Mouse (Mus musculus): ENCODE measurements around the gene Tcp10a.
"Not testable (repeated sequence)": the region's sequence is repeated elsewhere in the genome, so short reads cannot be mapped to it uniquely, and the experiment has no call there.

The Tcp10a gene

GRCm38 (mm10) chr17:7324346-7324745 lies at the start of gene Tcp10a:
Tcp10a (plus strand) TSS chr17:7324646.
- DNase-seq (ENCODE audit: low read depth, low spot score): not testable (repeated sequence)

GRCm38 (mm10) chr17:7278702-7279242 lies 45.7 kb upstream of the Tcp10a start:
- no peak for DNase-seq (ENCODE audit: low read depth, low spot score)

- no peak for DNase-seq (ENCODE audit: low read depth, low spot score)
Observed at GRCm38 (mm10) chr17:7279251-7279650, 45.2 kb upstream of the Tcp10a start.

- no peak for DNase-seq (ENCODE audit: low read depth, low spot score)
Observed at GRCm38 (mm10) chr17:7284297-7284910, 40.0 kb upstream of the Tcp10a start.

- DNase-seq (ENCODE audit: low read depth, low spot score): no peak
Observed at GRCm38 (mm10) chr17:7285292-7285691, 39.2 kb upstream of the Tcp10a start.

GRCm38 (mm10) chr17:7286422-7287050 lies 37.9 kb upstream of the Tcp10a start:
- DNase-seq (ENCODE audit: low read depth, low spot score): no peak

- no peak for DNase-seq (ENCODE audit: low read depth, low spot score)
Observed at GRCm38 (mm10) chr17:7292012-7292684, 32.3 kb upstream of the Tcp10a start.

GRCm38 (mm10) chr17:7306278-7307196 lies 17.9 kb upstream of the Tcp10a start:
- not testable (repeated sequence) for DNase-seq (ENCODE audit: low read depth, low spot score)

- DNase-seq (ENCODE audit: low read depth, low spot score): not testable (repeated sequence)
Observed at GRCm38 (mm10) chr17:7315693-7316382, 8.6 kb upstream of the Tcp10a start.

- not testable (repeated sequence) for DNase-seq (ENCODE audit: low read depth, low spot score)
Observed at GRCm38 (mm10) chr17:7319789-7320188, 4.7 kb upstream of the Tcp10a start.

- DNase-seq (ENCODE audit: low read depth, low spot score): not testable (repeated sequence)
Observed at GRCm38 (mm10) chr17:7326415-7326814, 2.0 kb downstream of the Tcp10a start.

GRCm38 (mm10) chr17:7332745-7333144 lies 8.3 kb downstream of the Tcp10a start:
- not testable (repeated sequence) for DNase-seq (ENCODE audit: low read depth, low spot score)

- not testable (repeated sequence) for DNase-seq (ENCODE audit: low read depth, low spot score)
Observed at GRCm38 (mm10) chr17:7337381-7337780, 12.9 kb downstream of the Tcp10a start.

GRCm38 (mm10) chr17:7348765-7349164 lies 24.3 kb downstream of the Tcp10a start:
- not testable (repeated sequence) for DNase-seq (ENCODE audit: low read depth, low spot score)

- not testable (repeated sequence) for DNase-seq (ENCODE audit: low read depth, low spot score)
Observed at GRCm38 (mm10) chr17:7352596-7352995, 28.1 kb downstream of the Tcp10a start, which contains the start of gene Ttll2. Ttll2 (minus strand) TSS chr17:7352696.

GRCm38 (mm10) chr17:7359806-7360205 lies 35.4 kb downstream of the Tcp10a start:
- DNase-seq (ENCODE audit: low read depth, low spot score): not testable (repeated sequence)

GRCm38 (mm10) chr17:7360749-7361465 lies 36.5 kb downstream of the Tcp10a start:
- not testable (repeated sequence) for DNase-seq (ENCODE audit: low read depth, low spot score)

GRCm38 (mm10) chr17:7365615-7366014 lies 41.2 kb downstream of the Tcp10a start:
- not testable (repeated sequence) for DNase-seq (ENCODE audit: low read depth, low spot score)

GRCm38 (mm10) chr17:7366265-7366664 lies 41.8 kb downstream of the Tcp10a start:
- DNase-seq (ENCODE audit: low read depth, low spot score): not testable (repeated sequence)

All from ES-CJ7 (cell line).